Mouse (Mus musculus) neural tube, embryonic 15.5 days (tissue): Measurements from ENCODE around the gene Gpr162. TPM values are rescaled to one million over a fixed set of nuclear protein-coding genes. Genes with fewer than 3 reads are reported as not detected.
"Not testable (repeated sequence)": the region's sequence is repeated elsewhere in the genome, so short reads cannot be mapped to it uniquely, and the experiment has no call there.

ENCODE experiments used
- ATAC-seq: fragments of 200-750 bp; cut with Nextera tagmentation; 2 replicates; pipeline ENCODE4 v1.8.0; 2017; ENCODE audit warnings: mild to moderate bottlenecking, moderate TSS enrichment, moderate library complexity; ENCODE audit not compliant: low FRiP score
- H3K27ac ChIP-seq: fragments of 300-500 bp; sonication (generic); replicated peaks from 2 replicates; pipeline ENCODE4 v1.5.1; 2015; ENCODE audit warnings: mild to moderate bottlenecking, inconsistent platforms
- H3K27me3 ChIP-seq: fragments of 300-500 bp; sonication (generic); replicated peaks from 2 replicates; pipeline ENCODE4 v1.6.1; 2015; ENCODE audit warnings: inconsistent platforms
- H3K36me3 ChIP-seq: fragments of 300-500 bp; sonication (generic); 2 replicates; pipeline ENCODE4 v1.6.1; 2015; ENCODE audit warnings: inconsistent platforms
- H3K4me1 ChIP-seq: fragments of 300-500 bp; sonication (generic); 2 replicates; pipeline ENCODE4 v1.6.1; 2015; ENCODE audit warnings: inconsistent platforms
- H3K4me2 ChIP-seq: fragments of 300-500 bp; sonication (generic); 2 replicates; pipeline ENCODE4 v1.6.1; 2015; ENCODE audit warnings: inconsistent platforms, mild to moderate bottlenecking, moderate library complexity
- H3K4me3 ChIP-seq: fragments of 300-500 bp; sonication (generic); replicated peaks from 2 replicates; pipeline ENCODE4 v1.5.1; 2015; ENCODE audit warnings: mild to moderate bottlenecking, inconsistent platforms
- H3K9ac ChIP-seq: fragments of 300-500 bp; sonication (generic); replicated peaks from 2 replicates; pipeline ENCODE4 v1.6.1; 2015; ENCODE audit warnings: mild to moderate bottlenecking, inconsistent platforms
- H3K9me3 ChIP-seq: fragments of 300-500 bp; sonication (generic); replicated peaks from 2 replicates; pipeline ENCODE4 v1.6.1; 2016; ENCODE audit warnings: inconsistent platforms
- WGBS: fragments of 180-500 bp; shearing (Covaris S2); methylation state at CpG from one replicate; pipeline ENCODE4 v1.1.7; 2015; ENCODE audit warnings: mixed read lengths; 5-methylcytosine and 5-hydroxymethylcytosine counted together
- polyA plus RNA-seq: library from polyadenylated mRNA; unstranded; fragments of >200 nt; fragmentation: Nextera tagmentation; extraction: Ambion mirVana; gene quantifications from 2 replicates; pipeline ENCODE4 v1.2.1, GENCODE M21; 2015

Gene Gpr162
- polyA plus RNA-seq, 1 experiment from 2014 or later = 33.8 TPM

DNA sequence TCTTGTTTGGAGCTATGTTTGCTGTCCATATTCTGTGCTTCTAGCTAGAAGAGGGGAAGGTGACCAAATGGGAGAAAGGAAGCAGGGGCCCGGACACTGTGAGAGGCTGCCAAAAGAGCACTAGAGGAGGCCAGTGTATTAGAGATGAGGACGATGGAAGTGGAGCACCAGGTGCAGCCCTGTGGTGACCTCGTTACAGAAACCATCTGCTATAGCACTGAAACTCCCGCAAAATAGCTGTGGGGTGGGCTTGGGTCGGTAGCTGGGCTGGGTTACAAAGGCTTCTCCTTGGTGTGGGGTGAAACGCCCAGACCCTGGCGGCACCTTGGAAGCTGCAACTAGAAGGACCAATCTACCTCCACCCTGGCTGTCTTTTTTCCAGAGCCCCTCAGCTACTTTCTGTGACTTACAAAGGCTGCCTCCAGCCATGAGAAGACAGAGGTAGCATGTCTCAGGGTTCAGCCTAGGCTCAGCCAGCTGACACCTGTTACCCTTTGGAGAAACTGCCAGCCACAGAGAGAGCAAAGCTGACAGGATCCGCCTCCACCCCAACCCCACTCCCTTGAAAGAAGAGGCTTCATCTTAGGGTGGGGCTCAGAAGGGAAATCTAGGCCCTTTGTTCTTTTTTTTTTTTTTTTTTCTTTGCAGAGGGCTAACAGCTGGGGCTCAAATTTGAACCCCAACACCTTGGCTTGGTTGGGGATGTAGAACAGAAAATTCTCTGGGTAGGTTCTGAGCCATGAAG lies 36.4 kb upstream of the Gpr162 start:
- no peak overlapping the region for H3K27ac ChIP-seq
- ATAC-seq = no peak
- no peaks in the 10 kb centered on the region for H3K27me3 ChIP-seq
- no peak overlapping the region for H3K4me3 ChIP-seq
- no peak overlapping the region for H3K4me2 ChIP-seq
- H3K9ac ChIP-seq = no peak overlapping the region
- WGBS = 50% methylated on average over 8 of the region's 8 CpGs
- no peaks in the 10 kb centered on the region for H3K36me3 ChIP-seq
- H3K9me3 ChIP-seq = no peaks in the 10 kb centered on the region
- H3K4me1 ChIP-seq = peaks cover 18% of the 10 kb centered on the region

DNA sequence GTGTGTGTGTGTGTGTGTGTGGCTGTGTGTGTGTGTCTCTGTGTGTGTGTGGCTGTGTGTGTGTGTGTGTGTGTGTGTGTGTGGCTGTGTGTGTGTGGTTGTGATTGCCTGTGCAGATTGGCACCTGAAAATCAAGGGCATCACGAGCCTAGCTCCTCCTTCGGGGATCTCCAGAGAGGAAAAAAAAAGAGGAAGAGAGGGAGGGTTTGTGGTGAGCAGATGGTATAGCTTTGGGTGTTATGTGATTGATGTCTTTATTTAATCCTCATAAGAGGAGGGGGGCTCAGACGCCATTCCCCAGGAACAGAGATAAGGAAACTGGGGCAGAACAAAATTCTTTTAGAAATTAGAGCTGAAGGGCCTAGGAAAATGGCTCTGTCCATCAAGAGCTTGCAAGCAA lies 34.6 kb upstream of the Gpr162 start:
- Histone ChIP-seq H3K4me1 (peaks cover 6% of the 10 kb centered on the region; the same call in 1 of the 2 replicates), H3K27me3 (no peaks in the 10 kb centered on the region), H3K36me3 (no peaks in the 10 kb centered on the region), H3K4me2 (no peak overlapping the region), H3K27ac (no peak overlapping the region), H3K9me3 (no peaks in the 10 kb centered on the region), H3K9ac (no peak overlapping the region), H3K4me3 (no peak overlapping the region)
- ATAC-seq = no peak
- WGBS = 37% methylated on average over 3 of the region's 3 CpGs

DNA sequence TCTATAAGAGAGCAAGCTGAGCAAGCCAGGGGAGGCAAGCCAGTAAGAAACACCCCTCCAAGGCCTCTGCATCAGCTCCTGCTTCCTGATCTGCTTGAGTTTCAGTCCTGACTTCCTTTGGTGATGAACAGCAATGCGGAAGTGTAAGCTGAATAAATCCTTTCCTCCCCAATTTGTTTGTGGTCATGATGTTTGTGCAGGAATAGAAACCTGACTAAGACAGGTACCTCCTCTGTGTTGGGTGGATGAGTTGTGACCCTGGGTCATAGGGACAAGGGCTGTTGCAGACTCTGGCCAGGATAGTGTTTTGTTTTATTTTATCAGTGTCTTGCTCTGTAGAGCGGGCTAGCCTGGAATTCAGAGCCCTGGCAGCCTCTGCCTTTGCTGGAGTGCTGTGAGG lies 30.3 kb upstream of the Gpr162 start:
- H3K27ac ChIP-seq, H3K4me3 ChIP-seq, H3K27me3 ChIP-seq, H3K9ac ChIP-seq, H3K4me1 ChIP-seq, H3K4me2 ChIP-seq, ATAC-seq, H3K9me3 ChIP-seq, H3K36me3 ChIP-seq: not testable (repeated sequence)
- 88% methylated on average over 2 of the region's 2 CpGs for WGBS

DNA sequence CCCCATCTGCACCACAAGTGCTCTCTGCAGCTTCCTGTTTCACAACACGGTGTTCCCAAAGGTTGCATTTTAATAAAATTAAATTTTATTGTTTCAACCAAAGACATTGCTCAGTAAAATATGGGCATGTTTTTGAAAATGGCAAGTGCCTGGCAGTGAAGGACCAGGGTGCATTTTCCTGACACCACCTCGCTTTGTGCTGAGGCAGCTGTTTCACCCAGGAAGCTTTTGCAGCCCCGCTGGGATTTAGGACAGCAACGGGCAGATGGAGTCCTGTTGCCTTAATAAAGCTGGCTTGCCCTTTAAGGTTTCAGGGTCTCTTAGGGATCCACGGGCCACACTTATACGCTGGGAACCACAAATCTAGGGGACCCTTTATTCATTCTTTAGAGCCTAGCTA lies 27.2 kb upstream of the Gpr162 start:
- H3K27ac ChIP-seq = no peak overlapping the region
- no peak overlapping the region for H3K4me2 ChIP-seq
- no peaks in the 10 kb centered on the region for H3K36me3 ChIP-seq
- no peak overlapping the region for H3K9ac ChIP-seq
- no peaks in the 10 kb centered on the region for H3K4me1 ChIP-seq
- H3K27me3 ChIP-seq = no peaks in the 10 kb centered on the region
- H3K4me3 ChIP-seq = no peak overlapping the region
- no peaks in the 10 kb centered on the region for H3K9me3 ChIP-seq
- no peak for ATAC-seq
- WGBS = 42% methylated on average over 6 of the region's 6 CpGs

DNA sequence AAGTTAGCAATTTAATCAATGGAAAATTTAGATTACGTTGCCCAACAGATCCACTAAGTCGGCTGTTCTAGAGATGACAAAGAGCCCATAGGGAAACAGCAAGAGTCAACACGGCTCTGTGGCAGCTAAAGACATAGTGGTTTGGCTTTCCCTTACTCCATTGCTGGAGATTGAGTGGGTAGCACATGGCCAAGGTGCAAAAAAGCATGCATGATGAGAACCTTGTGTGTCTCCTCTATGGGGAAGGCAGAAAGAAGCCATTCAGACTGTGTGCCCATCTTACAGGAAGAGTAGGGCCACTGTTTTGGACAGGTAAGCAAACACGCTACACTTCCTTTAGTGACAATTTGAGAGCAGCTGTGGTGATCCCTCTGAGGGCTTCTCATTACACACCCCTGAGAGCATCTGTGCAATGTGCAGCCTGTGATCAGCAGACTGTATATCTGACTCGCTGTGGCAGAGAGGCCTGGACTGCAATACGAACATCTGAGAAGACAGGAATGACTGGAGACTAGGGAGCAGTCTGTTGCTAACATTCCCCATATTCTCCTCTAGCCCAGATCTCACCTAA lies 24.9 kb upstream of the Gpr162 start:
- no peak overlapping the region for H3K27ac ChIP-seq
- H3K4me2 ChIP-seq = no peak overlapping the region
- H3K27me3 ChIP-seq = no peaks in the 10 kb centered on the region
- no peaks in the 10 kb centered on the region for H3K4me1 ChIP-seq
- H3K9ac ChIP-seq = no peak overlapping the region
- H3K36me3 ChIP-seq = no peaks in the 10 kb centered on the region
- no peak overlapping the region for H3K4me3 ChIP-seq
- ATAC-seq = no peak
- H3K9me3 ChIP-seq = no peaks in the 10 kb centered on the region
- 89% methylated on average over 6 of the region's 6 CpGs for WGBS

DNA sequence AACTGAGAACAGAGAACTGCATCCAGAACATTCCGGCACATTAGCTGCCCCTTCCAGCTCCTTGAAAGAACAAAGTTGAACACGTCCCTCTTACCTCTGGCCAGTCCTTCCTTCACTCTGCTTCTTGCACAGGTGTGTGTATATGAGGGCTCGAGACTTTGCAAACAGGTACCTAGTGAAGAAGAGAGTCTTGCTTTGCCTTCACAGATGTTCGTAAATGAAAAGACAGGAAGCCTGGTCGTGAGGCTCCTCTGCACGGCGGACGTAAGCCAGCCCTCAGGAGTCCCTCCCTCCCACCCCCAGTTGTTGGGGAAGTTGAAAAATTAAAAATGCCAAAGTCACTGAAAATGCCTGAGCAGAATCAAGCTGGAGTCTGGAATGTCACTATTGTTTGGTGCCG lies 24.2 kb upstream of the Gpr162 start, which contains the start of gene Cd4:
Cd4 (minus strand) TSS at position 236 of the 400 bp plus-strand sequence.
- Histone ChIP-seq H3K9me3 (no peaks in the 10 kb centered on the region), H3K4me2 (no peak within 1 kb of the TSS), H3K9ac (no peak within 1 kb of the TSS), H3K4me3 (no peak within 1 kb of the TSS), H3K36me3 (no peaks in the 10 kb centered on the region), H3K27ac (no peak within 1 kb of the TSS), H3K27me3 (no peaks in the 10 kb centered on the region), H3K4me1 (no peaks in the 10 kb centered on the region)
- 90% methylated on average over 9 of the region's 9 CpGs for WGBS
- no peak for ATAC-seq

DNA sequence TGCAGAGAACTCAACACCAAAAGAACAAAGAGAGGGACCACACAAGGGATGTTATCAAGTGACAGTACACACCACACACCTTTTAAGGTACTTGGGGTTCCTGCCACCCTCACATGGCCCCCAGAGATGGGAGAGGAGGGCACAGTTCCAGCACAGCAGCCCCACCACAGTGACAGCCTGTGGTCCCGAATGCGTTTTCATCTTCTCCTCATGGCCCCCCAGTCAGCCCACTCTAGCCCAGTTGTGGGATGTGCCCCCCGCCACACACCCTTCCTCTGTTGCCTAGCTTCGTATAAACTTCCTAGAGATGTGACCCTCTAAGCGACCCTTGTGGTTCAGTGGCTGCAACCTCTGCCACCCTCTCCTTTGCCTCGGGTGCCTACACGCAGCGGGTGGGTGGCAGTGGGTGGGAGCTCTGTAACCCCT lies 22.2 kb upstream of the Gpr162 start:
- no peak for ATAC-seq

DNA sequence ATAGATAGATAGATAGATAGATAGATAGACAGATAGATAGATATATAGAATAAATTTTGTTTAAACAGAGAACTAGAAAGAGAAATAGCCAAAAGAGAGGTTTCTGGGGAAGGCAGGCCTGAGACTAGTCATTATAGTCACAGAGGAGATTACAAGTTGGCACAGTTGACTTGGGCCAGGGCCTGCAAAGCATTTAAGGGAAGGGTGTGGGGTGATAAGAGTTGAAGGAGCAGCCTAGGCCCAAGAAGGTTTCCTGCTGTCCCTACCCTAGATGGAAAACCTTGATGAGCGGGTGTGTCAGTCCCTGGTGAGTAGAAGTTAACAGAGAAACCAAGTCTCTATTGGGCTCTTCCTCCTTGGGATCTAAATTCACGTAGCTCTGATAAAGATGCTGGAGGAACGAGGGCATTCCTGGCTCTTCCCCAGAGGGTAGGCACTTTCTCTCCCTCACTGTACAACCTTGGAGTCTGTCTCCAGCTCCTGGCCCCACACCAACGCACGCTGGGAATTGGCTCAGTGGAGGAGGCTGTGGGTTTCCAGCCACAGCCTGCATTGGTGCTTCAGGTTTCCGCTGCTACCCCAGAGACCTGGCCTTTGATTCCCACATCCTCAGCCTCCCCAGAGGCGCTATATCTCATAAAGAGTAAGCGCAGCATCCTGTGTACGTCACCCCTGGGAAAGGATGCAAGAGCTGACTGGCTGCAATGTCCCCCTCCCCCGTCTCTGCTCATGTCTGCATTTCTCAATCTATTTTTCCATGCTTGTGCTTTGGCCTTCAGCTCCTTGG lies 21.1 kb upstream of the Gpr162 start:
- no peak overlapping the region for H3K27ac ChIP-seq
- no peak overlapping the region for H3K9ac ChIP-seq
- H3K4me1 ChIP-seq = no peaks in the 10 kb centered on the region
- H3K4me3 ChIP-seq = no peak overlapping the region
- no peaks in the 10 kb centered on the region for H3K27me3 ChIP-seq
- H3K36me3 ChIP-seq = no peaks in the 10 kb centered on the region
- WGBS = 65% methylated on average over 10 of the region's 10 CpGs
- no peak overlapping the region for H3K4me2 ChIP-seq
- ATAC-seq = no peak
- no peaks in the 10 kb centered on the region for H3K9me3 ChIP-seq

More for the DNA sequence above, 22.2 kb upstream of the Gpr162 start:
- Histone ChIP-seq H3K4me2 (no peak overlapping the region), H3K4me1 (no peaks in the 10 kb centered on the region), H3K36me3 (no peaks in the 10 kb centered on the region), H3K27me3 (no peaks in the 10 kb centered on the region), H3K9ac (no peak overlapping the region), H3K27ac (no peak overlapping the region), H3K4me3 (no peak overlapping the region), H3K9me3 (no peaks in the 10 kb centered on the region)
- 89% methylated on average over 8 of the region's 8 CpGs for WGBS

DNA sequence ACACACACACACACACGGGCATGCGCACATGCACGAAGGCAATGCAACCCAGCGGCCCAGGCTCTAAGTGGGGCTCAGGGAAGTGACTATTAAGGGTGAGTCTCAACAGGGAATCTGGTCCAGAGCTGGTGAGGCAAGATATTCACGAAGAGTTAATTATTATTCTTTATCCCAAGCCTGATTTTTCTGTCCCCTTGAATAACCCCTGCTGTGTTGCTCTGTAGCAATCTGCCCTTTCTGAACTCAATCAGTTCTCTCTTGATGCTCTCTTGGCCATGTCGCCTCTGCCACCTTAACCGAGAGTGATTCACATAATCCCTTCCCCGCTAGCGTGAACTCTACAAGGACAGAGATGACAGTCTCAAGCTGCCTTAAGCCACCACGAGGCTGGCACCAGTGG lies 19.6 kb upstream of the Gpr162 start:
- Histone ChIP-seq H3K4me2 (no peak overlapping the region), H3K36me3 (no peaks in the 10 kb centered on the region), H3K9me3 (no peaks in the 10 kb centered on the region), H3K4me1 (no peaks in the 10 kb centered on the region), H3K9ac (no peak overlapping the region), H3K27ac (no peak overlapping the region), H3K4me3 (no peak overlapping the region), H3K27me3 (no peaks in the 10 kb centered on the region)
- no peak for ATAC-seq
- 82% methylated on average over 10 of the region's 10 CpGs for WGBS

DNA sequence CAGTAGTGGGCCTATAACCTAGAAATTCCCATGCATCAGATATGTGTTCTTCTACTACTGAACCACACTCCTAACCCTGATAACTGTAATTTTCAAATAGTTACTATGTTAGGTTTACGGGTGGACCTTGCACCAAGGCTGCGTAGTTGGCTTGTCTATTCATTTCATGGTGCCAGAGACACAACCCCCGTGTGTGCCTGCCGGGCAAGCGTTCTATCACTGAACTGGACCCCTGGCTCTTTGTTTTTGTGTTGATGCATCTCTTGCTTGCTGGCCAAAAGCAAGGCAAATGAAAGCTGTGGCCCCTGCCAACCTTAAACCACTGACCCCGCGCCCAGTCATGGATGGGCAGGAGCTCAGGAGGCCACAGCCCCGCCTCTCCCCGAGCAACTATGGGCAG lies 18.0 kb upstream of the Gpr162 start:
- H3K4me1 ChIP-seq = no peaks in the 10 kb centered on the region
- no peak overlapping the region for H3K27ac ChIP-seq
- ATAC-seq = no peak
- H3K9ac ChIP-seq = no peak overlapping the region
- no peak overlapping the region for H3K4me3 ChIP-seq
- H3K9me3 ChIP-seq = no peaks in the 10 kb centered on the region
- no peaks in the 10 kb centered on the region for H3K36me3 ChIP-seq
- 94% methylated on average over 9 of the region's 9 CpGs for whole genome bisulfite sequencing
- H3K27me3 ChIP-seq = no peaks in the 10 kb centered on the region
- H3K4me2 ChIP-seq = no peak overlapping the region

DNA sequence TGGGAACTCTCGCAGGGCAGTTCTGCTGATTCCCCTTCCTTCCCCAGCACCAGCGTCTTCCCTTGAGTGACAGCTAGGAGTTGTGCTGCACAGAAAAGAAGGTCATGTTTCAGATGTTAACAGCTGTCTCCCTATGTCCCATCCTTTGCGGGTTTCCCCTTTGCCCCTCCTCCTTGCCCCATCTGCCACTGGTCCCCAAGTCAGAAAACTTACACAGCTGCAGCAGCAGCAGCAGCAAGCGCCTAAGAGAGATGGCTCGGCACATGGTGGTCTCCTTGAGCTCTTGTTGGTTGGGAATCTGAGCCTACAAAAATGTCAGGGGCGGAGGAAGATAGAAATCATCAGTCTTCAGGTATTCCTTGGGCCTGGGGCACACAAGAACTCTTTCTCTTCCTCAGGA lies 15.6 kb upstream of the Gpr162 start:
- H3K4me2 ChIP-seq = no peak overlapping the region
- no peaks in the 10 kb centered on the region for H3K36me3 ChIP-seq
- no peak overlapping the region for H3K27ac ChIP-seq
- no peak overlapping the region for H3K4me3 ChIP-seq
- H3K9ac ChIP-seq = no peak overlapping the region
- H3K4me1 ChIP-seq = no peaks in the 10 kb centered on the region
- no peaks in the 10 kb centered on the region for H3K9me3 ChIP-seq
- ATAC-seq = no peak
- WGBS = 69% methylated on average over 6 of the region's 6 CpGs
- H3K27me3 ChIP-seq = no peaks in the 10 kb centered on the region

DNA sequence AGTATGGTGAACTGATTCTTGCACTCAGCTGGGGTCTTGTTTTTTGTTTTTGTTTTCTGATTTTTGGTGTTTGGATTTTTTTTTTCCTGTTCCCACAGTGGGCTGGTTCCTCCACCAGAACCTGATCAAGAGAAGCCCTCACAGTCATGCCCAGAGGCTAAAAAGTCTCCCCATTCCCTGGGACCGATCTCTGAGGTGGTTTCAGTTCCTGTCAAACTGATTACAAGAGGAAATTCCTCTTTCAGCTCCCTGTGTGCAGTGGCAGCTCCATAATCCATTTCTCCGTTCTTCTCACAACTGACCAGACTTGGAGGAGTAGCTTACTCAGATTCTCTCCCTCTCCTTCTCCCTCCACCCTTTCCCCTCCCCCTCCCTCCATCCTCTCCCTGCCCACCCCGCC lies 10.6 kb upstream of the Gpr162 start:
- Histone ChIP-seq H3K27me3 (no peaks in the 10 kb centered on the region), H3K4me3 (no peak overlapping the region), H3K27ac (no peak overlapping the region), H3K4me1 (no peaks in the 10 kb centered on the region), H3K36me3 (no peaks in the 10 kb centered on the region), H3K9ac (no peak overlapping the region; the same call in 1 of the 2 replicates), H3K9me3 (no peaks in the 10 kb centered on the region), H3K4me2 (no peak overlapping the region)
- WGBS = 74% methylated on average over 2 of the region's 3 CpGs
- ATAC-seq = no peak
